In the genomic region with DNA sequence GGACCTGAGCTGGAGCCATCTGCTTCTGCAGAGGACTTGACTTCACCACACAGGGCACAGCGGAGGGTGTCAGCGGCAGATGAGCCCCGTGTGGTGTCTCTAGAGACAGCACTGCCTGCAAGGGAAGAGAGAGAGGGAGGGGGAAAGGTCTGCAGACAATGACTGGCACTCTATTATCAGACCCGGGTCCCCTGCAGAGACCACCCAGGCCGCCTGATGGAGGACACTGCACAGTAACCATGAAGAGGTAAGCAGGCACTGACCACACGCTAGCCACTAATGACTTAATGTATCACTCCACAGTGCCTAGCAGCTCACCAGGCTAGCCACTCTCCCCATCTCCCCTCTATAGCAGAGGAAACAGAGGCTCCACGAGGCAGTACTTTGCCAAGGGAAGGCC, we compare ENCODE assay signal across 20 mouse cellular contexts. TPM values are rescaled to one million over a fixed set of nuclear protein-coding genes. Genes with fewer than 3 reads are reported as not detected.
DNase-seq lines count a peak whose midpoint lies in the region; ATAC-seq and TF ChIP-seq lines count a peak whose summit lies in the region.
"Had no signal": no experiment of that assay in that cellular context is flagged by ENCODE, and none has a peak within 500 bp of the region (broad histone marks: within the 10 kb centered on the region; RNA-seq: fewer than 3 reads in every experiment).

No protein-coding gene starts in this region.

- TF ChIP-seq CTCF in liver, postnatal 0 days (IDR thresholded peaks at IDR 0.05; ENCODE audit: low read depth): no peak

- H3K27me3 ChIP-seq in liver, embryonic 12.5 days (replicated peaks): no peaks in the 10 kb centered on the region
- no peaks in the 10 kb centered on the region for H3K27me3 ChIP-seq in liver, postnatal 0 days (ENCODE audit: insufficient read depth, low read length)
- H3K27me3 ChIP-seq in midbrain, embryonic 11.5 days (ENCODE audit: control insufficient read depth, insufficient read depth, low read length): no peaks in the 10 kb centered on the region
- H3K27me3 ChIP-seq in midbrain, embryonic 14.5 days (ENCODE audit: control insufficient read depth, insufficient read depth, low read length): no peaks in the 10 kb centered on the region
- no peaks in the 10 kb centered on the region for H3K27me3 ChIP-seq in limb, embryonic 10.5 days (ENCODE audit: low read depth, poor library complexity, severe bottlenecking)
- no peaks in the 10 kb centered on the region for H3K27me3 ChIP-seq in midbrain, embryonic 16.5 days (ENCODE audit: control insufficient read depth, insufficient read depth, low read depth, low read length)
- H3K27me3 ChIP-seq: embryonic facial prominence, embryonic 13.5 days; heart, embryonic 12.5 days; hindbrain, embryonic 13.5 days had no signal

- intact Hi-C loops in left cerebral cortex, postnatal 4 days (cut with DNase I): no loop called here

- DNase-seq in liver, postnatal 0 days: no peak
- peak; percentile 85 for DNase-seq in midbrain, embryonic 11.5 days (ENCODE audit: low spot score, missing footprints)
- no peak for DNase-seq in midbrain, embryonic 14.5 days
- DNase-seq in limb, embryonic 10.5 days (ENCODE audit: low spot score): no peak
- DNase-seq in left cerebral cortex, postnatal 4 days: no peak
- DNase-seq: adrenal gland, adult 2 months; adrenal gland, postnatal 25 days; cerebellum, adult 18-20 months; cerebellum, postnatal 36 days; gastrocnemius, adult 2 months; gastrocnemius, postnatal 25 days had no signal

- 0 out of 2 replicates have a peak overlapping the region, but pooled peaks have one; percentile 18 for H3K27ac ChIP-seq in liver, embryonic 12.5 days
- no peak overlapping the region for H3K27ac ChIP-seq in liver, postnatal 0 days (ENCODE audit: low read depth)
- H3K27ac ChIP-seq in midbrain, embryonic 11.5 days (ENCODE audit: low read depth, low read length): no peak overlapping the region
- no peak overlapping the region for H3K27ac ChIP-seq in midbrain, embryonic 14.5 days (replicated peaks; ENCODE audit: low read depth, low read length)
- H3K27ac ChIP-seq in limb, embryonic 10.5 days: 0 out of 2 replicates have a peak overlapping the region, but pooled peaks have one; percentile 14
- no peak overlapping the region for H3K27ac ChIP-seq in midbrain, embryonic 16.5 days (ENCODE audit: low read length)
- H3K27ac ChIP-seq: embryonic facial prominence, embryonic 13.5 days; gastrocnemius, adult 2 months; hindbrain, embryonic 13.5 days had no signal

- H3K4me1 ChIP-seq in liver, embryonic 12.5 days: peaks cover 44% of the 10 kb centered on the region
- peaks cover 28% of the 10 kb centered on the region for H3K4me1 ChIP-seq in liver, postnatal 0 days (ENCODE audit: insufficient read depth)
- no peaks in the 10 kb centered on the region for H3K4me1 ChIP-seq in midbrain, embryonic 11.5 days (ENCODE audit: control insufficient read depth, insufficient read depth, low read length)
- H3K4me1 ChIP-seq in midbrain, embryonic 14.5 days (ENCODE audit: control insufficient read depth, insufficient read depth, low read length): no peaks in the 10 kb centered on the region
- no peaks in the 10 kb centered on the region for H3K4me1 ChIP-seq in limb, embryonic 10.5 days
- no peaks in the 10 kb centered on the region for H3K4me1 ChIP-seq in midbrain, embryonic 16.5 days (ENCODE audit: control insufficient read depth, insufficient read depth, low read length)
- H3K4me1 ChIP-seq: embryonic facial prominence, embryonic 13.5 days; heart, embryonic 12.5 days had no signal

- H3K9me3 ChIP-seq in liver, embryonic 12.5 days (replicated peaks): no peaks in the 10 kb centered on the region
- no peaks in the 10 kb centered on the region for H3K9me3 ChIP-seq in liver, postnatal 0 days (ENCODE audit: low read length)
- H3K9me3 ChIP-seq in midbrain, embryonic 11.5 days (ENCODE audit: control insufficient read depth, low read length): no peaks in the 10 kb centered on the region
- no peaks in the 10 kb centered on the region for H3K9me3 ChIP-seq in midbrain, embryonic 14.5 days (ENCODE audit: control insufficient read depth, low read length)
- no peaks in the 10 kb centered on the region for H3K9me3 ChIP-seq in limb, embryonic 10.5 days (replicated peaks)
- no peaks in the 10 kb centered on the region for H3K9me3 ChIP-seq in midbrain, embryonic 16.5 days (replicated peaks; ENCODE audit: control insufficient read depth, low read length, poor library complexity, severe bottlenecking)
- H3K9me3 ChIP-seq: embryonic facial prominence, embryonic 13.5 days; heart, embryonic 12.5 days; hindbrain, embryonic 13.5 days had no signal

- no peak overlapping the region for H3K4me3 ChIP-seq in liver, embryonic 12.5 days
- no peak overlapping the region for H3K4me3 ChIP-seq in liver, postnatal 0 days (ENCODE audit: low read depth, low read length)
- H3K4me3 ChIP-seq in midbrain, embryonic 11.5 days (ENCODE audit: low read depth, low read length): no peak overlapping the region
- no peak overlapping the region for H3K4me3 ChIP-seq in midbrain, embryonic 14.5 days (replicated peaks; ENCODE audit: low read depth, low read length)
- no peak overlapping the region for H3K4me3 ChIP-seq in limb, embryonic 10.5 days
- no peak overlapping the region for H3K4me3 ChIP-seq in midbrain, embryonic 16.5 days (ENCODE audit: low read depth, low read length)
- H3K4me3 ChIP-seq: embryonic facial prominence, embryonic 13.5 days; gastrocnemius, adult 2 months; heart, embryonic 12.5 days; hindbrain, embryonic 13.5 days had no signal

- WGBS in liver, embryonic 12.5 days (ENCODE audit: insufficient replicate concordance): 63% methylated on average over 7 of the region's 7 CpGs
- 71% methylated on average over 7 of the region's 7 CpGs for WGBS in liver, postnatal 0 days (ENCODE audit: insufficient replicate concordance)
- WGBS in midbrain, embryonic 11.5 days: 35% methylated on average over 7 of the region's 7 CpGs
- WGBS in midbrain, embryonic 14.5 days: 23% methylated on average over 7 of the region's 7 CpGs
- WGBS in limb, embryonic 10.5 days: 62% methylated on average over 7 of the region's 7 CpGs
- WGBS in midbrain, embryonic 16.5 days: 35% methylated on average over 7 of the region's 7 CpGs

- no peak for ATAC-seq in liver, embryonic 12.5 days
- ATAC-seq in liver, postnatal 0 days: no peak
- ATAC-seq in midbrain, embryonic 11.5 days (ENCODE audit: low FRiP score): no peak
- no peak for ATAC-seq in midbrain, embryonic 14.5 days (ENCODE audit: low FRiP score, low TSS enrichment)
- no peak for ATAC-seq in midbrain, embryonic 16.5 days
- ATAC-seq: forebrain, embryonic 14.5 days had no signal

- no peak overlapping the region for H3K4me2 ChIP-seq in liver, embryonic 12.5 days
- no peak overlapping the region for H3K4me2 ChIP-seq in liver, postnatal 0 days (ENCODE audit: low read depth, low read length)
- no peak overlapping the region for H3K4me2 ChIP-seq in midbrain, embryonic 11.5 days
- H3K4me2 ChIP-seq in midbrain, embryonic 14.5 days (ENCODE audit: low read length): no peak overlapping the region
- H3K4me2 ChIP-seq in midbrain, embryonic 16.5 days (ENCODE audit: low read length): no peak overlapping the region
- H3K4me2 ChIP-seq: embryonic facial prominence, embryonic 13.5 days; heart, embryonic 12.5 days; hindbrain, embryonic 13.5 days had no signal

- H3K36me3 ChIP-seq in liver, embryonic 12.5 days: peaks cover 58% of the 10 kb centered on the region
- peaks cover 59% of the 10 kb centered on the region for H3K36me3 ChIP-seq in liver, postnatal 0 days (replicated peaks; ENCODE audit: insufficient read depth, low read length)
- peaks cover 8% of the 10 kb centered on the region for H3K36me3 ChIP-seq in midbrain, embryonic 11.5 days (ENCODE audit: control insufficient read depth, insufficient read depth, low read length)
- H3K36me3 ChIP-seq in midbrain, embryonic 14.5 days (ENCODE audit: control insufficient read depth, insufficient read depth, low read length): peaks cover 30% of the 10 kb centered on the region; the same call in 1 of the 2 replicates
- H3K36me3 ChIP-seq in limb, embryonic 10.5 days: peaks cover 93% of the 10 kb centered on the region
- H3K36me3 ChIP-seq in midbrain, embryonic 16.5 days (ENCODE audit: control insufficient read depth, insufficient read depth, low read length): 0 out of 2 replicates have a peak, but pooled peaks cover 2% of the 10 kb centered on the region

- TF ChIP-seq EP300 in liver, postnatal 0 days (IDR thresholded peaks at IDR 0.05; ENCODE audit: low read depth): no peak

- H3K9ac ChIP-seq in liver, embryonic 12.5 days: no peak overlapping the region
- no peak overlapping the region for H3K9ac ChIP-seq in liver, postnatal 0 days (replicated peaks)
- H3K9ac ChIP-seq in midbrain, embryonic 11.5 days (ENCODE audit: low read length): no peak overlapping the region
- H3K9ac ChIP-seq in midbrain, embryonic 14.5 days (replicated peaks; ENCODE audit: low read length): no peak overlapping the region
- 0 out of 2 replicates have a peak overlapping the region, but pooled peaks have one; percentile 25 for H3K9ac ChIP-seq in midbrain, embryonic 16.5 days (ENCODE audit: low read depth, low read length)
- H3K9ac ChIP-seq: embryonic facial prominence, embryonic 13.5 days; heart, embryonic 12.5 days; hindbrain, embryonic 13.5 days had no signal

RNA-seq across cellular contexts. Expression of gene Orm2, which starts 8.6 kb away (rescaled TPM):
- polyA plus RNA-seq in liver, embryonic 12.5 days (2016; fragmentation: Nextera tagmentation; extraction: Ambion mirVana): not detected in 2 replicates
- not detected in 2 replicates for polyA plus RNA-seq in liver, postnatal 0 days (2015; fragmentation: Nextera tagmentation; extraction: Ambion mirVana)
- polyA plus RNA-seq in midbrain, embryonic 11.5 days (2014; fragmentation: Nextera tagmentation; extraction: Ambion mirVana): not detected in 2 replicates
- not detected in 2 replicates for polyA plus RNA-seq in midbrain, embryonic 14.5 days (2014; fragmentation: Nextera tagmentation; extraction: Ambion mirVana)
- not detected in 2 replicates for polyA plus RNA-seq in limb, embryonic 10.5 days (2016; fragmentation: Nextera tagmentation; extraction: Ambion mirVana)
- polyA plus RNA-seq in midbrain, embryonic 16.5 days (2015; fragmentation: Nextera tagmentation; extraction: Ambion mirVana): not detected in 2 replicates
- not detected for total RNA-seq in left cerebral cortex, postnatal 4 days (2021)
- total RNA-seq: ES-E14; gastrocnemius, adult 2 months; granulocyte monocyte progenitor cell, adult 5-6 weeks had no signal
- polyA plus RNA-seq: embryonic facial prominence, embryonic 13.5 days; forebrain, embryonic 14.5 days; heart, embryonic 12.5 days; heart, embryonic 16.5 days; hindbrain, embryonic 13.5 days had no signal

RNA-seq across cellular contexts. Expression of gene Orm3, which starts 14.9 kb away (rescaled TPM):
- polyA plus RNA-seq in liver, embryonic 12.5 days (2016; fragmentation: Nextera tagmentation; extraction: Ambion mirVana): not detected in 2 replicates
- not detected in 2 replicates for polyA plus RNA-seq in liver, postnatal 0 days (2015; fragmentation: Nextera tagmentation; extraction: Ambion mirVana)
- polyA plus RNA-seq in midbrain, embryonic 11.5 days (2014; fragmentation: Nextera tagmentation; extraction: Ambion mirVana): not detected in 2 replicates
- not detected in 2 replicates for polyA plus RNA-seq in midbrain, embryonic 14.5 days (2014; fragmentation: Nextera tagmentation; extraction: Ambion mirVana)
- polyA plus RNA-seq in limb, embryonic 10.5 days (2016; fragmentation: Nextera tagmentation; extraction: Ambion mirVana): not detected in 2 replicates
- not detected in 2 replicates for polyA plus RNA-seq in midbrain, embryonic 16.5 days (2015; fragmentation: Nextera tagmentation; extraction: Ambion mirVana)
- not detected for total RNA-seq in left cerebral cortex, postnatal 4 days (2021)
- total RNA-seq: ES-E14; gastrocnemius, adult 2 months; granulocyte monocyte progenitor cell, adult 5-6 weeks had no signal
- polyA plus RNA-seq: embryonic facial prominence, embryonic 13.5 days; forebrain, embryonic 14.5 days; heart, embryonic 12.5 days; heart, embryonic 16.5 days; hindbrain, embryonic 13.5 days had no signal

RNA-seq across cellular contexts. Expression of gene Orm1, which starts 26.5 kb away (rescaled TPM):
- polyA plus RNA-seq in liver, embryonic 12.5 days (2016; fragmentation: Nextera tagmentation; extraction: Ambion mirVana): not detected in 2 replicates
- polyA plus RNA-seq in liver, postnatal 0 days (2015; fragmentation: Nextera tagmentation; extraction: Ambion mirVana): 2.5 and 4.5 TPM in 2 replicates
- polyA plus RNA-seq in midbrain, embryonic 11.5 days (2014; fragmentation: Nextera tagmentation; extraction: Ambion mirVana): not detected in 2 replicates
- polyA plus RNA-seq in midbrain, embryonic 14.5 days (2014; fragmentation: Nextera tagmentation; extraction: Ambion mirVana): not detected in 2 replicates
- polyA plus RNA-seq in limb, embryonic 10.5 days (2016; fragmentation: Nextera tagmentation; extraction: Ambion mirVana): not detected in 2 replicates
- not detected in 2 replicates for polyA plus RNA-seq in midbrain, embryonic 16.5 days (2015; fragmentation: Nextera tagmentation; extraction: Ambion mirVana)
- not detected for total RNA-seq in left cerebral cortex, postnatal 4 days (2021)
- total RNA-seq: ES-E14 had no signal
- polyA plus RNA-seq: embryonic facial prominence, embryonic 13.5 days; forebrain, embryonic 14.5 days; heart, embryonic 12.5 days; heart, embryonic 16.5 days; hindbrain, embryonic 13.5 days had no signal

RNA-seq across cellular contexts. Expression of gene Akna, which starts 32.3 kb away (rescaled TPM):
- polyA plus RNA-seq in liver, embryonic 12.5 days (2016; fragmentation: Nextera tagmentation; extraction: Ambion mirVana): 5.4 and 5.7 TPM in 2 replicates
- 4.6 and 5.2 TPM in 2 replicates for polyA plus RNA-seq in liver, postnatal 0 days (2015; fragmentation: Nextera tagmentation; extraction: Ambion mirVana)
- 7.0 and 9.1 TPM in 2 replicates for polyA plus RNA-seq in midbrain, embryonic 11.5 days (2014; fragmentation: Nextera tagmentation; extraction: Ambion mirVana)
- polyA plus RNA-seq in midbrain, embryonic 14.5 days (2014; fragmentation: Nextera tagmentation; extraction: Ambion mirVana): 3.0 and 6.1 TPM in 2 replicates
- 12.3 and 17.2 TPM in 2 replicates for polyA plus RNA-seq in limb, embryonic 10.5 days (2016; fragmentation: Nextera tagmentation; extraction: Ambion mirVana)
- polyA plus RNA-seq in midbrain, embryonic 16.5 days (2015; fragmentation: Nextera tagmentation; extraction: Ambion mirVana): 5.3 and 6.0 TPM in 2 replicates
- total RNA-seq in left cerebral cortex, postnatal 4 days (2021): 1 to 10 TPM; 6.1 to 6.9 TPM

Comparison
In these comparisons a context has a peak if more than half of its experiments do, and no peak if none do; other contexts are left out.
1. H3K27ac ChIP-seq: peak in liver, embryonic 12.5 days (single experiment) and limb, embryonic 10.5 days (single experiment); none in liver, postnatal 0 days (single experiment), midbrain, embryonic 11.5 days (single experiment), midbrain, embryonic 14.5 days (single experiment) and midbrain, embryonic 16.5 days (single experiment).